Mouse (Mus musculus): ENCODE results near the gene Gm340. TPM values are rescaled to one million over a fixed set of nuclear protein-coding genes. Genes with fewer than 3 reads are reported as not detected.

Gene Gm340
- polyA plus RNA-seq, 1 experiment from 2014 or later, result 1.2 TPM

Small RNAs within 50 kb of the gene (microRNA-seq; reads per million reads assigned to microRNA genes)
- gene Mir8091, result not detected

Other genes starting within 250 kb of the Gm340 start
- gene Pik3ap1, start 197.3 kb upstream of the Gm340 start, polyA plus RNA-seq (2015; fragmentation: Nextera tagmentation; extraction: Ambion mirVana), result 1.3 and 2.8 TPM in 2 replicates
- 7.7 and 8.3 TPM in 2 replicates for gene Lcor, start 99.7 kb upstream of the Gm340 start, polyA plus RNA-seq (2015; fragmentation: Nextera tagmentation; extraction: Ambion mirVana)
- gene Slit1, start 161.3 kb downstream of the Gm340 start, polyA plus RNA-seq (2015; fragmentation: Nextera tagmentation; extraction: Ambion mirVana), result 0.09 and 0.19 TPM in 2 replicates
- gene Arhgap19, start 219.7 kb downstream of the Gm340 start, polyA plus RNA-seq (2015; fragmentation: Nextera tagmentation; extraction: Ambion mirVana), result 9.3 and 12.8 TPM in 2 replicates
- 2.1 and 2.6 TPM in 2 replicates for gene Frat1, start 247.6 kb downstream of the Gm340 start, polyA plus RNA-seq (2015; fragmentation: Nextera tagmentation; extraction: Ambion mirVana)